Mouse (Mus musculus) monocyte, adult 2 months (primary cell): ENCODE data around the gene Fut8.
"Not testable (repeated sequence)": the region's sequence is repeated elsewhere in the genome, so short reads cannot be mapped to it uniquely, and the experiment has no call there.

Experiments
- DNase-seq, 2 experiments: peaks; one replicate each; pipeline ENCODE4 v3.0.0; 2022; ENCODE audit warnings: low spot score in 2 of 2, low read depth in 1 of 2

Fut8 gene

DNA sequence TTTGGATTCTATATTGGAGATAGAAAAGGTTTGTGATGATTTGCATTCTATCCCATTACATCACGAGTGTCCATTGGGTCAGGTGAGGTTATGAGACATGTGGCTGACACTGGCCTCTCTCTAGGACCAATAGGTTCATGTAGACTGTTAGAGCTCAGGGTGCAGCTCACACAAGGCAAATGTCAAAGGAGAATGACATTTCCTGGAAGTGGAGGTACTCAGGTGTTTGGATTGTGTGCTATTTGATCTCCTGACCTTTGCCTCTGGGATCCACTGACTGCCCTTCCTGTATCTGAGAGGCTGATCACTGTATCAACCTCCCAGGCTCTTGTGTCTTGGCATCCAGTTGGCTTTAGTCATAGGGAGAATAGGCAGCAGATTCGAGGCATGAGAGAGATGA is 260.2 kb downstream of the Fut8 start:
- no peak for DNase-seq

DNA sequence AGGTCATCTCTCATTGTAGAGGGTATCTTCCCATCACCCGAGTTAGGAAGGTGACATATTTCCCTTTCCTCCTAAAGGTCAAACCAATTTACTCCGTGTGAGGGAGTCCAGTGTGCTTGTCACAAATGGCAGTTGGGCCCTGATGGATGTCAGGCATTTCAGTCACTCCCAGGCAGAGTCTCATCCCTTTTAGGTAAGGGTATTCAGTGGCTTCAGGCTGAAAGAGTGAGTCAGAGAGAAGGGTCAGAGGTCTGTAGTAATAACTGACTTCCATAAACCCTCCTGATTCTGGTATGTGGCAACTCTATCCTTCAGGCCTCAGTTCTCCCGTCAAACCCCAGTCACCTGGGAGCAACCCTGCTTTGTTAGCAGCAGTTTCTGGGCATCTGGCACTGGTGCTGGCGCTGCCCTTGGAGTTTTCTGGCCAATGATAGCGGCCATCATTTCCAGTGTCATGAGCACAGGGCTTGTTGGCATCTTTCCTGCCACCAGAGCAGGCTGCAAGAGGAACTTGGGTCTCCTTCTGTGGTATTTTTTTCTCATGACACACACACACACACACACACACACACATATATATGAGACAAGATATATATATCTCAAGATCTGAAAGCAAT is 262.6 kb downstream of the Fut8 start:
- DNase-seq: no peak

DNA sequence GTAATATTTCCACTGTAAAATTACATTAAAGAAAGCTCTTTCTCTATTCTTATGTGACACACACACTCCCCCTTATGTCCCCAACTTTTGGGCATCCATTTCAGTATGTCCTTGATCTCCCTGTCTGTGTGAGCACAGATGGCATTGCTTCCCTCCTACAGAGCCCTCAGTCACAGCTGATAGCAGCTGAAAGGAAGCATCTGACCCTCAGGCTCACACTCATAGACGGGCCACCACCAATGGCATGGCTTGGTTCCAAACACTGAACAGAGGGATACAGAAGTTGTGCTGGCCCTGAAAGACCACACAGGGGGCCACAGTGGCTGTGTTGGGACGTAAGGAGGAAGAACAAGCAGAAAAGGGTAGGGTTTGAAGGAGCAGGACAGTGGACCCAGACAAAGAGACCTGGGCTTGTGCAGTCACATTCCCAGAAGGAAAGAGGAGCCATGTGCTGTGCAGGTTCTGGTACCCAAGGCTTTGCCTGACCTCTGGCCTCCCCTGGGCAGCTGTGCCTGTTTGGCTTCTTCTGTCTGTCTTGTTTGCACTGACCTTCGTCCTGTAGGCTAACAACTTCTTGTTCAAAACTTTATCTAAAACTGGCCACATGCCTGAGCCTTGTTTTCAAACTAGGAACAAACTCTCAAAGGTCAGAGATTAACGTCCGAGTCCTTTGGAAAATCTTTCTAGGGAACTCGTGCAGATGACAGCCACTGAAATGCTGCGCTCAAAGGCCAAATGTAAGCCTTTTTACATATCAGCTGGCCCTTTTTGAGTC is 263.7 kb downstream of the Fut8 start:
- DNase-seq: no peak

DNA sequence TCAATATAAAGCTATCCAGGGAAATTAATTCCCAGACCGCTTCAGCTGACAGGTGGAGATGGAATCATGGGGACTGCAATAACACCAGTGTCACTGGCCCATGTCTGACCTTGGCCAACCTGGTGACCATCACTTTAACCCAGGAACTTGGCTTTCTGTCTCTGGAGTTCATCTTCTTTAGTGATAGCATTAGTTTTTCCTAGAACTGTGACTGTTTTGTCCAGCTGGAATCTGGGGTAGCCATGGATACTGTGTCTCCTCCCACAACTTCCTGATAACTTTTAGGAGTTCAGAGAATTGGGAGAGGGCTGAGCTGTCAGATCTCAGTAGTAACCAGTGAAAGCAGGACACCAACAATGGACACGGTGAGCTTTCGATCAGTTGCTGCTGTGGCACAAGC is 264.3 kb downstream of the Fut8 start:
- DNase-seq: no peak

DNA sequence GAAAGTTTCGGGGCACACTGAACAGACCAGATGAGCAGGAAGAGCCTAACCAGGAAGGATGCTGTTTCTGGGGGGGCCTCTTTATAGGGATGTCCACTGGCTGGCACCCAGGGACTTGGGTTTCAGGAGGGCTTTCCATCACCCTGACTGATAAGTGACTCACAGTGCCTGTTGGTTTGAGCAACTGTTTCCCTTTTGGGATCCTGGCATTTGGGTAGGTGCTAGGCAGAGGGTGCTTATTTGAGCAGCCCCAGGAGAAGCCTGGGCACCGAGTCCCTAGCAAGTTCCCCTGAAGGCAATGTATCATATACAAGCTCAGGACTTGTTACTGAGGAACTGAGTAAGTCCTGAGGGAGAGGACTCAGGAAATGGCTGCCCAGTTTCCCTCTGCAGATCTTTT is 267.5 kb downstream of the Fut8 start:
- DNase-seq: no peak

DNA sequence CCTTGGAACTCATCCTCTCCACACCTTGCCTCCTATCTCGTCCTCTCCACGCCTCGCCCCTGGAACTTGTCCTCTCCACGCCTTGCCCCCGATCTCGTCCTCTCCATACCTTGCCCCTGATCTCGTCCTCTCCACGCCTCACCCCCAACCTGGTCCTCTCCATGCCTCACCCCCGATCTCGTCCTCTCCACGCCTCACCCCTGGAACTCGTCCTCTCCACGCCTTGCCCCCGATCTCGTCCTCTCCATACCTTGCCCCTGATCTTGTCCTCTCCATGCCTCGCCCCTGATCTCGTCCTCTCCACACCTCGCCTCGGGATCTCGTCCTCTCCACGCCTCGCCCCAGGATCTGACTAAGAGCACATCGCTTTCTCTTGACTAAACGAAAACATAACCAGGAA is 269.8 kb downstream of the Fut8 start:
- no peak for DNase-seq

DNA sequence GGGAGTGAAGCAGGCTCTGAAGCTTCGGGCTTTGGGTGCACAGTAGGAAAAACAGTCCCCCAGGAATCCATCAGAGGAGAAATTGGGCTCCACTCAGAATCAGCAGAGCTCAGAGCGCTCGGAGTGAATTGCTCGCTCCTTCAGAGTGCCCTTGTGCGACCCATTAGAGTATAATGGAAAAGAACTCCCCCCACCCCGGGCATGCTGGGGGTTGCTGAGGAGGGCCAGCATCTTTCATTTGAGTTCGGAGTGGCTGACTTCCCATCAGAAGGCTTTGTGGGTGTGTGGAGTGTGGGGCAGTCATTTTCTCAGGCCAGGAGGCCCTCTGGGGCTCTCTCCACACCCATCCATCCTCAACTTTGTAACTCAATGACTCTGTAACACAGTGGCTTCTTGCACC is 272.8 kb downstream of the Fut8 start:
- no peak for DNase-seq

DNA sequence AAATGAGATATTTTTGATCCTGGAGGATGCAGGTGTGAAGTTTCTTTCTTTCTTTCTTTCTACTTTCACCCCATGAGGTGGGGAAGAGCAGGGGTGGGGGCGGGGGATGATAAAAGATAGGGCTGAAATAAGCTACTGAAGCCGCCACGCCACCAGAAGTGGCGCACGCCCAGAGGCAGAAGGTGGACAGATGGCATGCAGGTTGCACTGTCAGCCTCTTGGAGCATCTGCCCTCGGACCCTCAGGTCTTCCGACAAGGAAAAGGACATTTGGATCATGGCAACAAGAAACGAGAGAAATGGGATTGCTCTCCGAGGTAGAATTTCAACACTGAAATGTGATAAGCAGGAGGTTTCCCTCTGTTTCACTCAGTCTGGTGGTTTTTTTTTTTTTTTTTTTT is 273.3 kb downstream of the Fut8 start:
- no peak for DNase-seq

DNA sequence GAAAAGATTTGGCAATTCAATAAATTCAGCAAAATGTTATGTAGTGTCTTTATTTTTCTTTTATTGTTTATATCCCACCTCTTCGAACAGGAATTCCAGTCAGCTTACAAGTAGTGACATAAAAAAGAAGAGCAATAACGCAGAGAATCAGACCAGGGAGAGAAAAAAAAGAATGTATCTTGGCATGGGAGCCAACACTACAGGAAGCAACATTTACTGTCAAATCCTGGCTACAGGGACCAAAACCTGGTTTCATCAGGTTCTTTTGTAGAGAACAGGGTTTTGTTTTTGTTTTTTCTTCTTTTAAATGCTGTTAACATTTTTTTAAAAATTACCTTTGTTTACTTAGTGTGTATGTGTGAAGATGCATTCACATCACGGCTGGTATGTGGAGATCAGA is 273.7 kb downstream of the Fut8 start:
- no peak for DNase-seq

DNA sequence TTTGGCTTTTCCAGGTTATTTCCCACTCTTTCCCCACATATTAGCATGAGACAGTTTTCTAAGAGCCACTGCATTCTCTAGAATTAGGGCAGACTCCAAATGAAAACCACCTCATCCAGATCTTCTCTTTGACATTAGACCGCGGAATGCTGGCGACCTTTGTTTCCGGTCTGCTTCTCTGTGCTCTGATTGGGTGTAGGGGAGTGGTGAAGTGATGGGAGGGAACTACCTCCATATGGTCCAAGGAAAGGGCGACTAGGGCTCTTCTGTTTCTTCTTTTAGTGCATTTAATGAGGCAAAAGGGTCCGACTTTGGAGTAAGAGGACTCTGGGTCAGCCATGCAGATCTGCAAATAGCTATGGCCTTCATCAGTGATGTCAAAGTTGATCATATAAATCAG is 278.9 kb downstream of the Fut8 start:
- no peak for DNase-seq

DNA sequence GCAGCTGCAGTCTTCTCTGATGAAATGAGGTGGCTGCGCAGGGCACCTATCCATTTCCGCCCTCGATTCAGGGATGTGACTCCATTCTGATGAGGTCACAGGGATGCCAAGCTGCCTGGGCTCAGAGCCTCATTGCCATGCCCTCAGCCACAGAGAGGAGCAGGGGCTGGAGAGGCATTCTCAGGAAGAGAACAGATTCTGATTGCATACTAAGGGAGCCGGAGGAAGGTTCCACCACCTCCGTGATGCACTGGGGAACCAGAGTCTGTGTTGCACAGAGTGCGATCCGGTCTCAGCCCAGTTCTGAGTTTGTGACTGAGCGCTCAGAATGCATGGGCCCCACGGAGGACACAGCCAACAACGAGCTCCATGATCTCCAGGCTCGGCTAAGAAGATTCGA is 279.8 kb downstream of the Fut8 start:
- DNase-seq: no peak

DNA sequence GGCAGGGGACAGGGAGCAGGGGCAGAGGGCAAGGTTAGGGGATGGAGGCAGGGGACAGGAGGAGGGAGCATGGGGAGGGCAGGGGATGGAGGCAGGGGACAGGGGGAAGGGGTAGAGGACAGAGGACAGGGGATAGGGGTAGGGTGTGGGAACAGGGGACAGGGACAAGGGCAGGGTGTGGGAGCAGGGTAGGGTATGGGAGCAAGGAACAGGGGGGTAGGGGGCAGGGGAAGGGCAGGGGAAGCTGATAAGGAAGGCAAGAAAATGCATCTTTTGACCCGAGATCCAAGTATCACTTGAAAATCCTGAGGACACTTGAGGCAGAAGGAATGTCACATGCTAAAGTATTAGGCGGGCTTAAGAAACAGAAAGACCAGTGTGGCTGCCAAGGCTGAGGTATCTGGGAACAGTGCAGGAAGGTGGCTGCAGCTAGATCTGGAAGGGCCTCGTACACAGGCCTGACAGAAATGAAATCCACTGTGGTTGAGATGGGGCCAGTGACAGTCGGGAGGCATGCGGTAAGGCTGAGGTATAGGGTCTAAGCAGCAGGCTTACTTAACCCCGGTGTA is 281.7 kb downstream of the Fut8 start:
- no peak for DNase-seq

DNA sequence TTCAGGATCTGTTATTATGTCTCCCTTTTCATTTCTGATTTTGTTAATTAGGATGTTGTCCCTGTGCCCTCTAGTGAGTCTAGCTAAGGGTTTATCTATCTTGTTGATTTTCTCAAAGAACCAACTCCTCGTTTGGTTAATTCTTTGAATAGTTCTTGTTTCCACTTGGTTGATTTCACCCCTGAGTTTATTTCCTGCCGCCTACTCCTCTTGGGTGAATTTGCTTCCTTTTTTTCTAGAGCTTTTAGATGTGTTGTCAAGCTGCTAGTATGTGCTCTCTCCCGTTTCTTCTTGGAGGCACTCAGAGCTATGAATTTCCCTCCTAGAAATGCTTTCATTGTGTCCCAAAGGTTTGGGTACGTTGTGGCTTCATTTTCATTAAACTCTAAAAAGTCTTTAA is 286.1 kb downstream of the Fut8 start:
- DNase-seq: not testable (repeated sequence)
